ENCODE assay signal across 9 mouse cellular contexts in genomic region chr10:78170445-78170844, GRCm38 (mm10). TPM values are rescaled to one million over a fixed set of nuclear protein-coding genes. Genes with fewer than 3 reads are reported as not detected.
DNase-seq lines count a peak whose midpoint lies in the region; ATAC-seq and TF ChIP-seq lines count a peak whose summit lies in the region.
"Had no signal": no experiment of that assay in that cellular context is flagged by ENCODE, and none has a peak within 500 bp of the region (broad histone marks: within the 10 kb centered on the region; RNA-seq: fewer than 3 reads in every experiment).

No protein-coding gene starts in this region.

- TF ChIP-seq CTCF in kidney, postnatal 0 days (IDR thresholded peaks at IDR 0.05; ENCODE audit: low read depth) = no peak
- no peak for TF ChIP-seq CTCF in midbrain, postnatal 0 days (IDR thresholded peaks at IDR 0.05)

- H3K9ac ChIP-seq in kidney, postnatal 0 days (ENCODE audit: low read depth, low read length) = no peak overlapping the region
- H3K9ac ChIP-seq in embryonic facial prominence, embryonic 14.5 days (ENCODE audit: low read depth, low read length) = no peak overlapping the region
- no peak overlapping the region for H3K9ac ChIP-seq in intestine, embryonic 14.5 days (ENCODE audit: low read length)
- no peak overlapping the region for H3K9ac ChIP-seq in midbrain, postnatal 0 days (replicated peaks; ENCODE audit: low read length, poor library complexity, severe bottlenecking)

- DNase-seq in kidney, postnatal 0 days (ENCODE audit: low spot score) = no peak
- DNase-seq in kidney, postnatal 36 days = no peak
- no peak for DNase-seq in embryonic facial prominence, embryonic 14.5 days (ENCODE audit: low spot score)
- DNase-seq in intestine, embryonic 14.5 days (ENCODE audit: low spot score) = no peak
- no peak for DNase-seq in midbrain, postnatal 0 days (ENCODE audit: low spot score)
- no peak for DNase-seq in embryo, embryonic 10.5 days (ENCODE audit: low spot score)
- DNase-seq in left cerebral cortex, adult 11 months (ENCODE audit: low spot score) = no peak
- DNase-seq in kidney, postnatal 25 days = no peak
- DNase-seq: gastrocnemius, postnatal 14 days had no signal

- 59% methylated on average over 2 of the region's 2 CpGs for WGBS in kidney, postnatal 0 days
- 65% methylated on average over 2 of the region's 2 CpGs for WGBS in embryonic facial prominence, embryonic 14.5 days
- WGBS in intestine, embryonic 14.5 days = 47% methylated on average over 2 of the region's 2 CpGs
- WGBS in midbrain, postnatal 0 days = 49% methylated on average over 2 of the region's 2 CpGs

- H3K4me2 ChIP-seq in kidney, postnatal 0 days (ENCODE audit: low read length) = peak overlapping the region; percentile 92; the same call in 1 of the 2 replicates
- H3K4me2 ChIP-seq in embryonic facial prominence, embryonic 14.5 days (ENCODE audit: low read depth, low read length) = peak overlapping the region; percentile 83; the same call in 1 of the 2 replicates
- H3K4me2 ChIP-seq in intestine, embryonic 14.5 days (ENCODE audit: low read length) = peak overlapping the region; percentile 88; the same call in 1 of the 2 replicates
- peak overlapping the region; percentile 88 for H3K4me2 ChIP-seq in midbrain, postnatal 0 days (ENCODE audit: low read depth, low read length, poor library complexity, severe bottlenecking)

- H3K36me3 ChIP-seq in kidney, postnatal 0 days (ENCODE audit: insufficient read depth, low read length) = peaks cover 49% of the 10 kb centered on the region
- peaks cover 69% of the 10 kb centered on the region for H3K36me3 ChIP-seq in embryonic facial prominence, embryonic 14.5 days (ENCODE audit: control insufficient read depth, insufficient read depth, low read length)
- H3K36me3 ChIP-seq in intestine, embryonic 14.5 days (ENCODE audit: control insufficient read depth, insufficient read depth, low read length) = peaks cover 67% of the 10 kb centered on the region
- peaks cover 64% of the 10 kb centered on the region for H3K36me3 ChIP-seq in midbrain, postnatal 0 days (ENCODE audit: insufficient read depth, low read length)

- ATAC-seq in kidney, postnatal 0 days (replicated peaks; ENCODE audit: low FRiP score, low read depth) = no peak
- ATAC-seq in embryonic facial prominence, embryonic 14.5 days (ENCODE audit: low read depth) = no peak
- no peak for ATAC-seq in intestine, embryonic 14.5 days (replicated peaks; ENCODE audit: low FRiP score, low TSS enrichment, low read depth)
- ATAC-seq in midbrain, postnatal 0 days (ENCODE audit: low FRiP score) = no peak

- H3K4me1 ChIP-seq in kidney, postnatal 0 days (replicated peaks; ENCODE audit: insufficient read depth, low read length) = peaks cover 14% of the 10 kb centered on the region
- H3K4me1 ChIP-seq in embryonic facial prominence, embryonic 14.5 days (ENCODE audit: control insufficient read depth, insufficient read depth, low read length) = peaks cover 8% of the 10 kb centered on the region
- peaks cover 12% of the 10 kb centered on the region for H3K4me1 ChIP-seq in intestine, embryonic 14.5 days (replicated peaks; ENCODE audit: control insufficient read depth, insufficient read depth, low read length)
- H3K4me1 ChIP-seq in midbrain, postnatal 0 days (ENCODE audit: insufficient read depth, low read length) = peaks cover 6% of the 10 kb centered on the region; the same call in 1 of the 2 replicates

- H3K27me3 ChIP-seq in kidney, postnatal 0 days (ENCODE audit: insufficient read depth, low read length) = no peaks in the 10 kb centered on the region
- H3K27me3 ChIP-seq in embryonic facial prominence, embryonic 14.5 days (replicated peaks; ENCODE audit: control insufficient read depth, insufficient read depth, low read length) = no peaks in the 10 kb centered on the region
- no peaks in the 10 kb centered on the region for H3K27me3 ChIP-seq in intestine, embryonic 14.5 days (replicated peaks; ENCODE audit: control insufficient read depth, insufficient read depth, low read length)
- no peaks in the 10 kb centered on the region for H3K27me3 ChIP-seq in midbrain, postnatal 0 days (ENCODE audit: insufficient read depth, low read length)

- H3K4me3 ChIP-seq in kidney, postnatal 0 days (replicated peaks; ENCODE audit: low read depth, low read length) = 0 out of 2 replicates have a peak overlapping the region, but pooled peaks have one; percentile 71
- H3K4me3 ChIP-seq in embryonic facial prominence, embryonic 14.5 days (ENCODE audit: low read depth, low read length) = no peak overlapping the region
- H3K4me3 ChIP-seq in intestine, embryonic 14.5 days (ENCODE audit: low read depth, low read length) = no peak overlapping the region
- no peak overlapping the region for H3K4me3 ChIP-seq in midbrain, postnatal 0 days (ENCODE audit: low read depth, low read length)

- H3K27ac ChIP-seq in kidney, postnatal 0 days = peak overlapping the region; percentile 76
- no peak overlapping the region for H3K27ac ChIP-seq in embryonic facial prominence, embryonic 14.5 days (replicated peaks; ENCODE audit: low read depth, low read length)
- H3K27ac ChIP-seq in intestine, embryonic 14.5 days (ENCODE audit: low read depth) = no peak overlapping the region
- H3K27ac ChIP-seq in midbrain, postnatal 0 days (ENCODE audit: low read depth, low read length) = peak overlapping the region; percentile 73

- H3K9me3 ChIP-seq in kidney, postnatal 0 days (replicated peaks; ENCODE audit: low read length) = no peaks in the 10 kb centered on the region
- H3K9me3 ChIP-seq in embryonic facial prominence, embryonic 14.5 days (ENCODE audit: control insufficient read depth, low read length) = no peaks in the 10 kb centered on the region
- no peaks in the 10 kb centered on the region for H3K9me3 ChIP-seq in intestine, embryonic 14.5 days (ENCODE audit: control insufficient read depth, low read length)
- H3K9me3 ChIP-seq in midbrain, postnatal 0 days (ENCODE audit: low read length) = no peaks in the 10 kb centered on the region

RNA-seq across cellular contexts. Expression of gene D10Jhu81e, which starts 0.9 kb away (rescaled TPM):
- polyA plus RNA-seq in kidney, postnatal 0 days (2015; fragmentation: Nextera tagmentation; extraction: Ambion mirVana) = 55.9 and 60.9 TPM in 2 replicates
- 27.2 and 30.5 TPM in 2 replicates for polyA plus RNA-seq in embryonic facial prominence, embryonic 14.5 days (2014; fragmentation: Nextera tagmentation; extraction: Ambion mirVana)
- 19.3 and 19.7 TPM in 2 replicates for polyA plus RNA-seq in intestine, embryonic 14.5 days (2014; fragmentation: Nextera tagmentation; extraction: Ambion mirVana)
- 80.0 and 119 TPM in 2 replicates for total RNA-seq in midbrain, postnatal 0 days (2014; rRNA removed)
- 24.1 and 26.7 TPM in 2 replicates for polyA plus RNA-seq in midbrain, postnatal 0 days (2015; fragmentation: Nextera tagmentation; extraction: Ambion mirVana)

RNA-seq across cellular contexts. Expression of gene Pwp2, which starts 14.5 kb away (rescaled TPM):
- 13.2 and 13.6 TPM in 2 replicates for polyA plus RNA-seq in kidney, postnatal 0 days (2015; fragmentation: Nextera tagmentation; extraction: Ambion mirVana)
- polyA plus RNA-seq in embryonic facial prominence, embryonic 14.5 days (2014; fragmentation: Nextera tagmentation; extraction: Ambion mirVana) = 16.0 and 17.2 TPM in 2 replicates
- 19.0 and 21.5 TPM in 2 replicates for polyA plus RNA-seq in intestine, embryonic 14.5 days (2014; fragmentation: Nextera tagmentation; extraction: Ambion mirVana)
- 21.9 and 24.5 TPM in 2 replicates for total RNA-seq in midbrain, postnatal 0 days (2014; rRNA removed)
- 13.4 and 14.2 TPM in 2 replicates for polyA plus RNA-seq in midbrain, postnatal 0 days (2015; fragmentation: Nextera tagmentation; extraction: Ambion mirVana)

Comparison
In these comparisons a context has a peak if more than half of its experiments do, and no peak if none do; other contexts are left out.
1. H3K27ac ChIP-seq: peak in kidney, postnatal 0 days (single experiment) and midbrain, postnatal 0 days (single experiment); none in embryonic facial prominence, embryonic 14.5 days (single experiment) and intestine, embryonic 14.5 days (single experiment).
2. Peak in every context shown above with its lines, with median percentiles within 50 percentile points of each other: H3K4me2 ChIP-seq.